10 mouse cellular contexts compared by ENCODE assay signal in the genomic region with DNA sequence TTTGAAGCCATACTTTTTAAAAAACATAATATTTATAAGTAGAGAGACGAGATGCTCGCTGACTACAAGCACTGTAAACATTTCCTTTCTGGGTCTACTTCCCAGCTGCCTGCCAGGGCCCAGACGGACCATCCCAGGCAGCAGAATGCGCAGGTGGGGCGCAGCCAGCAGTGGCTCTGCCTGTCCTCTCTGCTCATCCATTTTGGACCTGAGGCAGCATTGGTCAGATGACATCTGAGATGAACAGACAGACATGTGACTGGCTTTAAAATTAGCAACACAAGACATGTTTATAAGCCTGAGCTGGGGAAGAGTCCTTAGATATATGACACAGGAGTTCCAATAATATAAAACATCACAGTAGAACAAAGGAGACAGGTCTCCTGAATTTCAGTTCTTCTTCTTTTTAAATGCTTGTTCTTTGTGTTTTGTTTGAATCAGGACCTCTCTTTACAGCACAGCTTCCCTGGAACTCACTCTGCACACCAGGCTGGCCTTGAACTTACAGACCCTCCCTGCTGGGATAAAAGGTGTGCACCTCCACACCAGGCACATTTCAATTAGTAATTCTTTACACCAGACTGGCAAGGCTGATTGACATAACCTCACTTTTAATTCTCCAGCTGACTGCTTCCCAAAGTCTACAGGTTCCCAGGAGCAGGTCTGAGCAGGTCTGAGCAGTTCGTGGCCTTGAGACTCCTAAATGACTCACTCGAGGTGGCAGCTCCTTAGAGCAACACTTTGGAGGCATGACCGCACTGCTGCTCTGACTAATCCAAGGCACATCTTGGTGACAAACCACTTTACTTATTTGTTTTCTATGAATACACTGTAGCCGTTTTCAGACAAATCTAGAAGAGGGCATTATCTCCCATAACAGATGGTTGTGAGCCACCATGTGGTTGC. TPM values are rescaled to one million over a fixed set of nuclear protein-coding genes. Genes with fewer than 3 reads are reported as not detected.
DNase-seq lines count a peak whose midpoint lies in the region; ATAC-seq and TF ChIP-seq lines count a peak whose summit lies in the region.
"Had no signal": no experiment of that assay in that cellular context is flagged by ENCODE, and none has a peak within 500 bp of the region (broad histone marks: within the 10 kb centered on the region; RNA-seq: fewer than 3 reads in every experiment).

No protein-coding gene starts in this region.

- H3K27me3 ChIP-seq in kidney, embryonic 15.5 days, result no peaks in the 10 kb centered on the region
- H3K27me3 ChIP-seq in myocyte (ENCODE audit: control insufficient read depth, insufficient read depth, insufficient read length), result no peaks in the 10 kb centered on the region
- H3K27me3 ChIP-seq: liver, embryonic 12.5 days had no signal

- H3K9ac ChIP-seq in kidney, embryonic 15.5 days, result no peak overlapping the region
- H3K9ac ChIP-seq: liver, embryonic 12.5 days had no signal

- peaks cover 29% of the 10 kb centered on the region for H3K4me1 ChIP-seq in kidney, embryonic 15.5 days

- peaks cover 26% of the 10 kb centered on the region for H3K79me2 ChIP-seq in myocyte (ENCODE audit: control insufficient read depth, insufficient read depth)

- WGBS in kidney, embryonic 15.5 days, result 79% methylated on average over 9 of the region's 9 CpGs

- no peak for TF ChIP-seq POLR2A in myocyte (IDR thresholded peaks at IDR 0.05; ENCODE audit: insufficient read length, low read depth)

- H3K9me3 ChIP-seq in kidney, embryonic 15.5 days (replicated peaks), result no peaks in the 10 kb centered on the region
- H3K9me3 ChIP-seq: liver, embryonic 12.5 days had no signal

- DNase-seq in adrenal gland, adult 8-10 months, result peak; percentile 41
- no peak for DNase-seq in adrenal gland, postnatal 25 days
- DNase-seq in kidney, postnatal 10 days, result no peak
- DNase-seq in adrenal gland, postnatal 10 days, result peak; percentile 28
- DNase-seq in c-Kit-positive CD71-positive TER-119-positive erythroid progenitor cells, embryonic 14.5 days (ENCODE audit: low spot score), result no peak

- ATAC-seq in kidney, embryonic 15.5 days (replicated peaks; ENCODE audit: low FRiP score), result peak; percentile 63
- no peak for ATAC-seq in erythroblast, adult 5-6 weeks (replicated peaks; ENCODE audit: low FRiP score, poor library complexity, severe bottlenecking)
- ATAC-seq: liver, embryonic 12.5 days had no signal

- no peak overlapping the region for H3K27ac ChIP-seq in kidney, embryonic 15.5 days
- H3K27ac ChIP-seq: liver, embryonic 12.5 days had no signal

- H3ac ChIP-seq in myocyte (ENCODE audit: control insufficient read depth, insufficient read length), result no peak overlapping the region

- H3K4me2 ChIP-seq in kidney, embryonic 15.5 days, result no peak overlapping the region
- peak overlapping the region; percentile 13 for H3K4me2 ChIP-seq in myocyte (ENCODE audit: low read depth)
- H3K4me2 ChIP-seq: liver, embryonic 12.5 days had no signal

- no peak overlapping the region for H3K4me3 ChIP-seq in kidney, embryonic 15.5 days (replicated peaks)
- H3K4me3 ChIP-seq in myocyte, result no peak overlapping the region
- H3K4me3 ChIP-seq: liver, embryonic 12.5 days had no signal

- peaks cover 46% of the 10 kb centered on the region for H3K36me3 ChIP-seq in kidney, embryonic 15.5 days
- no peaks in the 10 kb centered on the region for H3K36me3 ChIP-seq in myocyte (ENCODE audit: control insufficient read depth, insufficient read depth)

TF ChIP-seq in myocyte, 11 proteins besides CTCF, POLR2A, EP300 and RAD21:
- no peak for TF ChIP-seq MYOG (IDR thresholded peaks at IDR 0.05; ENCODE audit: control insufficient read depth in 1 of 3, insufficient read depth in 1 of 3, insufficient read length in 2 of 3, low read depth in 2 of 3)
- TF ChIP-seq USF1 (IDR thresholded peaks at IDR 0.05; ENCODE audit: low read depth), result peak; percentile 57
- no peak for TF ChIP-seq MYOD1 (IDR thresholded peaks at IDR 0.05; ENCODE audit: control insufficient read depth in 1 of 3, insufficient read length in 2 of 3, low read depth in 2 of 3)
- no peak for TF ChIP-seq SRF (IDR thresholded peaks at IDR 0.05; ENCODE audit: control insufficient read depth, insufficient read length, low read depth)
- no peak for TF ChIP-seq TCF12 (IDR thresholded peaks at IDR 0.05; ENCODE audit: insufficient read depth, poor library complexity, severe bottlenecking)
- TF ChIP-seq TCF3 (IDR thresholded peaks at IDR 0.05; ENCODE audit: insufficient read length, low read depth), result no peak
- TF ChIP-seq MAX (IDR thresholded peaks at IDR 0.05; ENCODE audit: low read depth), result no peak
- TF ChIP-seq CEBPB (IDR thresholded peaks at IDR 0.05; ENCODE audit: insufficient read depth, poor library complexity, severe bottlenecking), result no peak

RNA-seq across cellular contexts. Expression of a gene that starts 12.2 kb away (rescaled TPM):
- total RNA-seq in adrenal gland, adult 8-10 months (2022), result 100 to 1,000 TPM in 2 of 4 experiments, 10 to 100 TPM in 2; 81.3 to 109 (median 95.2) TPM
- 84.6 and 98.9 TPM in 2 replicates for total RNA-seq in adrenal gland, postnatal 25 days (2021)
- 41.3 and 44.1 TPM in 2 replicates for polyA plus RNA-seq in kidney, embryonic 15.5 days (2015; fragmentation: Nextera tagmentation; extraction: Ambion mirVana)
- total RNA-seq in adrenal gland, postnatal 10 days (2021), result 100 to 1,000 TPM in 1 of 2 experiments, 10 to 100 TPM in 1; 90.9 to 113 TPM
- 46.9 TPM for polyA plus RNA-seq in myocyte (2012; fragmentation: generic; extraction: Trizol)
- 5.0 and 5.6 TPM in 2 replicates for total RNA-seq in erythroblast, adult 5-6 weeks (2015; ENCODE audit: low replicate concordance)
- 5.3 and 10.1 TPM in 2 replicates for total RNA-seq in erythroblast, adult 5-6 weeks (2017; ENCODE audit: low replicate concordance)

RNA-seq across cellular contexts. Expression of a gene that starts 57.8 kb away (rescaled TPM):
- 10 to 100 TPM in 2 of 4 experiments, 1 to 10 TPM in 2; 8.2 to 17.0 (median 11.1) TPM for total RNA-seq in adrenal gland, adult 8-10 months (2022)
- total RNA-seq in adrenal gland, postnatal 25 days (2021), result 13.4 and 14.7 TPM in 2 replicates
- polyA plus RNA-seq in kidney, embryonic 15.5 days (2015; fragmentation: Nextera tagmentation; extraction: Ambion mirVana), result 6.0 and 6.4 TPM in 2 replicates
- 10 to 100 TPM in 1 of 2 experiments, 1 to 10 TPM in 1; 9.3 to 13.2 TPM for total RNA-seq in adrenal gland, postnatal 10 days (2021)
- 18.3 TPM for polyA plus RNA-seq in myocyte (2012; fragmentation: generic; extraction: Trizol)
- total RNA-seq in erythroblast, adult 5-6 weeks (2015; ENCODE audit: low replicate concordance), result not detected in 2 replicates
- total RNA-seq in erythroblast, adult 5-6 weeks (2017; ENCODE audit: low replicate concordance), result not detected in 2 replicates
- total RNA-seq: common myeloid progenitor, adult 5-6 weeks had no signal

Comparison
In these comparisons a context has a peak if more than half of its experiments do, and no peak if none do; other contexts are left out.
1. DNase-seq: peak in adrenal gland, adult 8-10 months (single experiment) and adrenal gland, postnatal 10 days (single experiment); none in adrenal gland, postnatal 25 days (single experiment), kidney, postnatal 10 days (single experiment) and c-Kit-positive CD71-positive TER-119-positive erythroid progenitor cells, embryonic 14.5 days (single experiment).
2. RNA of a gene that starts 57.8 kb away (total RNA-seq): 13.4 to 14.7 TPM in adrenal gland, postnatal 25 days, 9.3 to 13.2 TPM in adrenal gland, postnatal 10 days and 8.2 to 17.0 TPM in adrenal gland, adult 8-10 months; not detected in erythroblast, adult 5-6 weeks; every median in the first group is over 4 times any median in the second.